Mouse (Mus musculus) liver, postnatal 0 days (tissue): ENCODE data around the gene Lrsam1.

ENCODE experiments used
- CTCF ChIP-seq: sonication (generic); IDR thresholded peaks from 2 replicates; pipeline ENCODE4 v1.5.1; 2016; ENCODE audit warnings: antibody characterized with exemption, low read depth
- EP300 ChIP-seq: IDR thresholded peaks from 2 replicates; pipeline ENCODE4 v1.6.1; 2016; ENCODE audit warnings: antibody characterized with exemption, low read depth, mild to moderate bottlenecking

DNA sequence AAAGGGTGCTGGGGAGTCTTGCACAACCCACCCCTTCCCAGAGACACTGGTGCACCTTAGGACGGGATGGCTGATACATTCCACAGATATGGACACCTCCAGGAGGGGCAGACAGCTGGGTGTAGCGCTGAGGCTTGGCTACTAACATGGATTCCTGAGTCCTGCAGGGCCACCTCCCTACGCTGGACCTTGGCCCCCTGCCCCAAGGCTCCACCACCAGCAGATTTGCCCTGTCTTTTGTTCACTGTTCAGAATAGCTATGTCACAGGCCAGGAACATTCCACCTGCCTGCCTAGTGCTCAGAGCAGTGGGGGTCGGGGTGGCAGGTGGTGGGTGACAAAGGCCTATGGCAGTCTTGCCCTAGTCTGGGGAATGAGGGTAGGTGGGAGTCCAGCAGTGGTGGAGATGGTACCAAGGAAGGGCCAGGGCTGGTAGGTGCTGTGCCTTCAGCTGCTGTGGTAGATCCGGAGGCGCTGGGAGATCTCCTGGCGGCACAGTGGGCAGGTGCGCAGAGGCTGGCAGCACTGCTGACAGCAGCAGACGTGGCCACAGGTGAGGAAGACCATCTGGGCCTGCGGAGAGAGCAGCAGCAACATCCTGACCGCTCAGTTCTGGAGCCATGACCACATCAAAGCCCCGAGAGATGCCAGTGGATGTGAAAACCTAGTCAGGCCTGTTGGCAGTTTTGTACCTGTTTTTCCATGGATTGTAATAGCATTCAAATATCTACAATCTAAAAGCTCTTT, 34.9 kb downstream of the Lrsam1 start:
- TF ChIP-seq CTCF (no peak), EP300 (no peak)
